Mouse (Mus musculus) liver, embryonic 16.5 days (tissue): ENCODE measurements around the gene D230025D16Rik. TPM values are rescaled to one million over a fixed set of nuclear protein-coding genes. Genes with fewer than 3 reads are reported as not detected.

ENCODE experiments used
- ATAC-seq: fragments of 200-750 bp; cut with Nextera tagmentation; 2 replicates; pipeline ENCODE4 v1.8.0; 2017; ENCODE audit warnings: low read depth, mild to moderate bottlenecking, moderate number of reproducible peaks, moderate library complexity
- H3K27ac ChIP-seq: fragments of 300-500 bp; sonication (generic); 2 replicates; pipeline ENCODE4 v1.5.1; 2014; ENCODE audit warnings: mild to moderate bottlenecking, low read length
- H3K27me3 ChIP-seq: fragments of 300-500 bp; sonication (generic); 2 replicates; pipeline ENCODE4 v1.6.1; 2014; ENCODE audit warnings: low read depth, low read length, mixed read lengths; ENCODE audit not compliant: control insufficient read depth, insufficient read depth
- H3K36me3 ChIP-seq: fragments of 300-500 bp; sonication (generic); 2 replicates; pipeline ENCODE4 v1.6.1; 2014; ENCODE audit warnings: mild to moderate bottlenecking; ENCODE audit not compliant: control insufficient read depth, insufficient read depth
- H3K4me1 ChIP-seq: fragments of 300-500 bp; sonication (generic); 2 replicates; pipeline ENCODE4 v1.6.1; 2014; ENCODE audit warnings: low read depth, low read length, mixed read lengths; ENCODE audit not compliant: control insufficient read depth
- H3K4me2 ChIP-seq: fragments of 300-500 bp; sonication (generic); 2 replicates; pipeline ENCODE4 v1.6.1; 2014; ENCODE audit warnings: low read depth, low read length, mixed read lengths
- H3K4me3 ChIP-seq: fragments of 300-500 bp; sonication (generic); 2 replicates; pipeline ENCODE4 v1.5.1; 2014; ENCODE audit warnings: low read depth, mild to moderate bottlenecking, low read length
- H3K9ac ChIP-seq: fragments of 300-500 bp; sonication (generic); 2 replicates; pipeline ENCODE4 v1.6.1; 2014; ENCODE audit warnings: low read depth, low read length
- H3K9me3 ChIP-seq: fragments of 300-500 bp; sonication (generic); replicated peaks from 2 replicates; pipeline ENCODE4 v1.6.1; 2016; ENCODE audit warnings: low read length; ENCODE audit not compliant: control insufficient read depth
- WGBS: fragments of 180-500 bp; shearing (Covaris S2); extraction: QIAGEN DNeasy Blood & Tissue Kit; methylation state at CpG from one replicate; pipeline ENCODE4 v1.1.7; 2014; ENCODE audit not compliant: insufficient replicate concordance; 5-methylcytosine and 5-hydroxymethylcytosine counted together
- polyA plus RNA-seq: library from polyadenylated mRNA; unstranded; fragments of >200 nt; fragmentation: Nextera tagmentation; extraction: Ambion mirVana; gene quantifications from 2 replicates; pipeline ENCODE4 v1.2.1, GENCODE M21; 2015

Gene D230025D16Rik
- polyA plus RNA-seq, 1 experiment from 2014 or later, result 19.7 TPM

DNA sequence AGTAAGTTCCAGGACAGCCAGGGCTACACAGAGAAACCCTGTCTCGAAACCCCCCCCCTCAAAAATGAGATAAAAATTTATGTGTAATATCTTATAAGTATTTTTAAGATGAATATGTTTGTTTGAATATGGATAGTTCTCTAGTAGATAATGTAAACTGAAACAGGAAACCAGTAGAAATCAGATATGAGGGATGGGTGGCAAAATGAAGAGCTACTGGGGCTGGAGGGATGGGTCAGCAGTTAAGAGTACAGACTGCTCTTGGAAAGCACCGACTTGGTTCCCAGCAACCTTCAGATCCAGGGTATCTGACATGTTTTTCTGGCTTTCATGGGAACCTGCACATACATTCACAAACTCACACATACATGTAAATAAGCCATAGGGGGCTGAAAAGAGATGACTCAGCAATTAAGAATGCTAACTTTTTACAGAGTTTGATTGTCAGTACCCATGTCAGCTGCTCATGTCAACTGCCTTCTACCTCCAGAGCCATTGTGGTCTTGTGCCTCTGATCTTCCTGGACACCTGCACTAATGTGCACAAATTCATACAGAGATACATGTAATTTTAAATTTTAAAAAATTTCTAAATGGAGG is 17.2 kb upstream of the D230025D16Rik start:
- no peak overlapping the region for H3K4me2 ChIP-seq
- no peaks in the 10 kb centered on the region for H3K36me3 ChIP-seq
- no peak overlapping the region for H3K27ac ChIP-seq
- no peaks in the 10 kb centered on the region for H3K27me3 ChIP-seq
- H3K4me1 ChIP-seq, result no peaks in the 10 kb centered on the region; the same call in 1 of the 2 replicates
- no peaks in the 10 kb centered on the region for H3K9me3 ChIP-seq
- WGBS, result 33% methylated on average over 2 of the region's 2 CpGs
- no peak overlapping the region for H3K4me3 ChIP-seq
- H3K9ac ChIP-seq, result no peak overlapping the region
- no peak for ATAC-seq

- Histone ChIP-seq H3K4me1 (no peaks in the 10 kb centered on the region; the same call in 1 of the 2 replicates), H3K27ac (no peak overlapping the region), H3K9ac (no peak overlapping the region), H3K4me3 (no peak overlapping the region), H3K27me3 (no peaks in the 10 kb centered on the region), H3K9me3 (no peaks in the 10 kb centered on the region), H3K36me3 (no peaks in the 10 kb centered on the region), H3K4me2 (no peak overlapping the region)
- WGBS, result 33% methylated on average over 1 of the region's 1 CpGs
- peak; percentile 32; the same call in 1 of the 2 replicates for ATAC-seq
These were observed 15.5 kb upstream of the D230025D16Rik start for GRCm38 (mm10) chr8:105209153-105210110.

GRCm38 (mm10) chr8:105214104-105214503 is 10.8 kb upstream of the D230025D16Rik start:
- Histone ChIP-seq H3K27ac (no peak overlapping the region), H3K36me3 (no peaks in the 10 kb centered on the region), H3K4me2 (no peak overlapping the region), H3K9me3 (no peaks in the 10 kb centered on the region), H3K4me3 (no peak overlapping the region), H3K27me3 (no peaks in the 10 kb centered on the region), H3K9ac (no peak overlapping the region), H3K4me1 (no peaks in the 10 kb centered on the region; the same call in 1 of the 2 replicates)
- WGBS, result 81% methylated on average over 5 of the region's 5 CpGs
- ATAC-seq, result no peak

GRCm38 (mm10) chr8:105217926-105218522 is 6.9 kb upstream of the D230025D16Rik start:
- WGBS, result 57% methylated on average over 5 of the region's 5 CpGs
- Histone ChIP-seq H3K36me3 (no peaks in the 10 kb centered on the region), H3K4me2 (no peak overlapping the region), H3K4me1 (no peaks in the 10 kb centered on the region), H3K9ac (no peak overlapping the region), H3K27me3 (no peaks in the 10 kb centered on the region), H3K9me3 (no peaks in the 10 kb centered on the region), H3K4me3 (no peak overlapping the region), H3K27ac (no peak overlapping the region)
- ATAC-seq, result no peak

DNA sequence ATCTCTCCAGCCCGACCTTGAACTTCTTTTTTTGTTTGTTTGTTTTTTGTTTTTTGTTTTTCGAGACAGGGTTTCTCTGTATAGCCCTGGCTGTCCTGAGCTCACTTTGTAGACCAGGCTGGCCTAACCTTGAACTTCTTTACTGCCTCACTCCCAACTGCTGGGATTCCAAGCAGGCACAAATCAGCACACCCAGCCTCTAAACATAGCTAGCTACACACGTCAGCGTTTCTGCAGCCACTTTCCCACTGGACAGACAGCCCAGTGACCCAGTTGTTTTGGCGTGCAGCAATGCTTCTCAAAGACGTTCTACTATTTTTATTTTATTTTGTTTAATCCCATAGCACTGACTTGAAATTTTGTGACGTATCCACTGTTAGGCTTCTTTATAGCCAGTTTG is 1.1 kb upstream of the D230025D16Rik start:
- H3K36me3 ChIP-seq, result no peaks in the 10 kb centered on the region
- no peak overlapping the region for H3K27ac ChIP-seq
- no peak overlapping the region for H3K4me3 ChIP-seq
- 74% methylated on average over 7 of the region's 7 CpGs for WGBS
- peaks cover 14% of the 10 kb centered on the region for H3K4me1 ChIP-seq
- no peaks in the 10 kb centered on the region for H3K27me3 ChIP-seq
- no peak for ATAC-seq
- no peak overlapping the region for H3K4me2 ChIP-seq
- H3K9ac ChIP-seq, result no peak overlapping the region; the same call in 1 of the 2 replicates
- no peaks in the 10 kb centered on the region for H3K9me3 ChIP-seq

DNA sequence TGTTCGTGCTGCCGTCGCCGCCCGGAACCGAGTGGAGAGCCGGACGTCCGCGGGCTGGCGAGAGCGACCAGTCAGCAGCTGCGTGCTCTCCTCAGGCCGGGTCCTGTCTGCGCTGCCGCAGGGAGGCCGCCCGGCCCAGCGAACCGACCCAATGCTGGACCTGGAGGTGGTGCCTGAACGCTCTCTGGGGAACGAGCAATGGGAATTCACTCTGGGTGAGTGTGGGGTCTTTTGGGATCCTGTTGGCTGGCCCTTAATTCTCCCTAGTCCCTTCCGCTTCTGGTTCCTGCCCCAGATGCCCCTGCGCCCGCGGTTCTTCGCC is 288 bp downstream of the D230025D16Rik start:
- no peaks in the 10 kb centered on the region for H3K36me3 ChIP-seq
- H3K9ac ChIP-seq, result peak overlapping the region; percentile 96
- peak overlapping the region; percentile 95 for H3K4me3 ChIP-seq
- no peak for ATAC-seq
- peaks cover 14% of the 10 kb centered on the region for H3K4me1 ChIP-seq
- WGBS, result under 1% methylated on average over 27 of the region's 27 CpGs
- peak overlapping the region; percentile 94 for H3K27ac ChIP-seq
- no peaks in the 10 kb centered on the region for H3K27me3 ChIP-seq
- no peaks in the 10 kb centered on the region for H3K9me3 ChIP-seq
- H3K4me2 ChIP-seq, result peak overlapping the region; percentile 81

GRCm38 (mm10) chr8:105225917-105226316 is 972 bp downstream of the D230025D16Rik start:
- no peaks in the 10 kb centered on the region for H3K36me3 ChIP-seq
- peak overlapping the region; percentile 94 for H3K27ac ChIP-seq
- H3K9ac ChIP-seq, result peak overlapping the region; percentile 96
- H3K4me1 ChIP-seq, result peaks cover 14% of the 10 kb centered on the region
- H3K4me3 ChIP-seq, result peak overlapping the region; percentile 95
- no peaks in the 10 kb centered on the region for H3K27me3 ChIP-seq
- no peaks in the 10 kb centered on the region for H3K9me3 ChIP-seq
- 11% methylated on average over 6 of the region's 6 CpGs for whole genome bisulfite sequencing
- ATAC-seq, result peak; percentile 20
- peak overlapping the region; percentile 81 for H3K4me2 ChIP-seq

DNA sequence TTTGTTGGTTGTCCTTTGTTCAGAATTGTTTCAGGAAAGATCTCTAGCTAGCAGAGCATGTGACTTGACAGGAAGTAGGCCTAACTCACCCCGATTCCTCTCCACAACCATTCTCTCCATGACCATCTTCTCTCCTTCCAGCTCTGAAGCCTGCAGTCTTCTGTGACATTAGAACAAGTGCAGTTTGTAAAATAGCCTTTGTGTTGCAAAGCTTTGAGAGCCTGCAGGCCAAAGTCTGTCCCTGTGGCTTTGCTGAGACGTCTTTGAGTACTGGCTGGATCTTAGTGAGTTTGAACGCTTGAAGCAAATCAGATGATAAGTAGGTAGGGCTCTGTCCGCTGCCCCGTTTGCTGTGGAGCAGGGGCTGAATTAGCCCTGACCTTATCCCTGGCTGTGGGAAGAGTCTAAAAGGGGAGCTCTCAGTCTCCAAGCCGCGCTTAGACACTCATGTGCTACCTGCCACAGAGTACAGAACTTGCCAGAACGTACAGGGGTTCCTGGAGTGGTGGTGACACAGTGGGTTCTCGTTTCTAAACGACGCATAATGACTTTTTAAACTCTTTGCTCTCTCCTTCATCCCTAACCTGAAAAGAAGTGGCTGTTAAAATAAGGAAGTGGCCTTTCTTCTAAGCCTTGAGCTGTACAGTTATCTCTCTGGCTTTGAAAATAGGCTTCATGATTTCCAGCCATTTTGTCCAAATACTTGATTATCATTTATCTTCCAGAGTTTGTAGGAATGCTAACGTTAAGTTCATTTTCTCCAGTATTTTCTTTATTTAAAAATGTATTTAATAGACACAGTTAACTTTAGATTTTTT is 6.8 kb downstream of the D230025D16Rik start:
- Histone ChIP-seq H3K27me3 (no peaks in the 10 kb centered on the region), H3K4me2 (no peak overlapping the region), H3K4me3 (no peak overlapping the region), H3K9me3 (no peaks in the 10 kb centered on the region), H3K36me3 (peaks cover 9% of the 10 kb centered on the region; the same call in 1 of the 2 replicates), H3K9ac (no peak overlapping the region), H3K4me1 (peaks cover 20% of the 10 kb centered on the region), H3K27ac (no peak overlapping the region)
- no peak for ATAC-seq
- WGBS, result 61% methylated on average over 12 of the region's 12 CpGs
